Mouse (Mus musculus) stomach, embryonic 14.5 days (tissue): ENCODE data around the gene Pigf. TPM values are rescaled to one million over a fixed set of nuclear protein-coding genes. Genes with fewer than 3 reads are reported as not detected.
"Not testable (repeated sequence)": the region's sequence is repeated elsewhere in the genome, so short reads cannot be mapped to it uniquely, and the experiment has no call there.

Experiments used
- ATAC-seq: fragments of 200-750 bp; cut with Nextera tagmentation; 2 replicates; pipeline ENCODE4 v1.8.0; 2017; ENCODE audit warnings: low read depth, moderate TSS enrichment; ENCODE audit not compliant: insufficient number of reproducible peaks, insufficient read depth, low FRiP score
- H3K27ac ChIP-seq: fragments of 300-500 bp; sonication (generic); 2 replicates; pipeline ENCODE4 v1.5.1; 2014; ENCODE audit warnings: mild to moderate bottlenecking, low read length, moderate library complexity, mixed read lengths
- H3K27me3 ChIP-seq: fragments of 300-500 bp; sonication (generic); 2 replicates; pipeline ENCODE4 v1.6.1; 2014; ENCODE audit warnings: low read length, control low read depth, mixed read lengths; ENCODE audit not compliant: control insufficient read depth, insufficient read depth
- H3K36me3 ChIP-seq: fragments of 300-500 bp; sonication (generic); 2 replicates; pipeline ENCODE4 v1.6.1; 2014; ENCODE audit warnings: mild to moderate bottlenecking, control low read depth, low read length, moderate library complexity, mixed read lengths; ENCODE audit not compliant: control insufficient read depth, insufficient read depth
- H3K4me1 ChIP-seq: fragments of 300-500 bp; sonication (generic); 2 replicates; pipeline ENCODE4 v1.6.1; 2014; ENCODE audit warnings: low read length, control low read depth, mixed read lengths; ENCODE audit not compliant: control insufficient read depth, insufficient read depth
- H3K4me2 ChIP-seq: fragments of 300-500 bp; sonication (generic); replicated peaks from 2 replicates; pipeline ENCODE4 v1.6.1; 2014; ENCODE audit warnings: low read depth, low read length, control low read depth
- H3K4me3 ChIP-seq: fragments of 300-500 bp; sonication (generic); 2 replicates; pipeline ENCODE4 v1.5.1; 2014; ENCODE audit warnings: low read depth, low read length, control low read depth
- H3K9ac ChIP-seq: fragments of 300-500 bp; sonication (generic); replicated peaks from 2 replicates; pipeline ENCODE4 v1.6.1; 2014; ENCODE audit warnings: low read depth, mild to moderate bottlenecking, control low read depth, low read length, moderate library complexity, mixed read lengths
- H3K9me3 ChIP-seq: fragments of 300-500 bp; sonication (generic); 2 replicates; pipeline ENCODE4 v1.6.1; 2016; ENCODE audit warnings: low read depth, low read length, control low read depth; ENCODE audit not compliant: control insufficient read depth
- WGBS: fragments of 180-500 bp; shearing (Covaris S2); extraction: QIAGEN DNeasy Blood & Tissue Kit; methylation state at CpG from one replicate; pipeline ENCODE4 v1.1.7; 2014; 5-methylcytosine and 5-hydroxymethylcytosine counted together
- polyA plus RNA-seq: library from polyadenylated mRNA; unstranded; fragments of >200 nt; fragmentation: Nextera tagmentation; extraction: Ambion mirVana; gene quantifications from 2 replicates; pipeline ENCODE4 v1.2.1, GENCODE M21; 2014

Gene Pigf
- 46.4 and 47.4 TPM in 2 replicates for polyA plus RNA-seq

GRCm38 (mm10) chr17:87025269-87025949 lies at the start of gene Pigf, which contains the start of gene Cript:
TSS of gene Pigf (minus strand) at chr17:87025406.
TSS of gene Cript (plus strand) at chr17:87025550.
- H3K9ac ChIP-seq, result peak within 1 kb of the TSS; percentile 61
- no peaks in the 10 kb centered on the region for H3K9me3 ChIP-seq
- no peaks in the 10 kb centered on the region; the same call in 1 of the 2 replicates for H3K36me3 ChIP-seq
- H3K27me3 ChIP-seq, result no peaks in the 10 kb centered on the region
- H3K4me2 ChIP-seq, result peak within 1 kb of the TSS; percentile 95
- WGBS, result under 1% methylated on average over 43 of the region's 43 CpGs
- H3K4me3 ChIP-seq, result peak within 1 kb of the TSS; percentile 72
- peak; percentile 100 for ATAC-seq
- H3K4me1 ChIP-seq, result peaks cover 9% of the 10 kb centered on the region; the same call in 1 of the 2 replicates
- peak within 1 kb of the TSS; percentile 69; the same call in 1 of the 2 replicates for H3K27ac ChIP-seq

GRCm38 (mm10) chr17:87073470-87073869 lies 48.3 kb upstream of the Pigf start:
- ATAC-seq, result no peak
- no peak overlapping the region for H3K4me3 ChIP-seq

GRCm38 (mm10) chr17:87072766-87073440 lies 47.7 kb upstream of the Pigf start:
- Histone ChIP-seq H3K4me1 (no peaks in the 10 kb centered on the region), H3K27ac (no peak overlapping the region), H3K36me3 (no peaks in the 10 kb centered on the region), H3K9me3 (no peaks in the 10 kb centered on the region), H3K9ac (no peak overlapping the region), H3K4me2 (no peak overlapping the region), H3K4me3 (no peak overlapping the region), H3K27me3 (no peaks in the 10 kb centered on the region)
- ATAC-seq, result no peak
- 22% methylated on average over 5 of the region's 5 CpGs for WGBS

More at GRCm38 (mm10) chr17:87073470-87073869, 48.3 kb upstream of the Pigf start:
- Histone ChIP-seq H3K4me1 (no peaks in the 10 kb centered on the region), H3K9ac (no peak overlapping the region), H3K9me3 (no peaks in the 10 kb centered on the region), H3K36me3 (no peaks in the 10 kb centered on the region), H3K27ac (no peak overlapping the region), H3K27me3 (no peaks in the 10 kb centered on the region), H3K4me2 (no peak overlapping the region)

GRCm38 (mm10) chr17:87072183-87072582 lies 47.0 kb upstream of the Pigf start:
- not testable (repeated sequence) for H3K9me3 ChIP-seq, H3K4me1 ChIP-seq, H3K4me2 ChIP-seq, H3K27me3 ChIP-seq, H3K4me3 ChIP-seq, H3K9ac ChIP-seq, H3K36me3 ChIP-seq, H3K27ac ChIP-seq, ATAC-seq
- WGBS, result 89% methylated on average over 1 of the region's 1 CpGs

- Histone ChIP-seq H3K27me3 (no peaks in the 10 kb centered on the region), H3K9me3 (no peaks in the 10 kb centered on the region), H3K9ac (no peak overlapping the region), H3K36me3 (no peaks in the 10 kb centered on the region), H3K4me3 (no peak overlapping the region), H3K4me2 (no peak overlapping the region), H3K27ac (no peak overlapping the region), H3K4me1 (no peaks in the 10 kb centered on the region)
- 94% methylated on average over 4 of the region's 4 CpGs for WGBS
- ATAC-seq, result no peak
These were observed 43.8 kb upstream of the Pigf start for GRCm38 (mm10) chr17:87068997-87069396.

- H3K4me1 ChIP-seq, result no peaks in the 10 kb centered on the region
- 63% methylated on average over 6 of the region's 6 CpGs for WGBS
These were observed 38.8 kb upstream of the Pigf start for GRCm38 (mm10) chr17:87063969-87064368.

GRCm38 (mm10) chr17:87063461-87063860 lies 38.3 kb upstream of the Pigf start:
- H3K4me1 ChIP-seq, result no peaks in the 10 kb centered on the region
- H3K4me3 ChIP-seq, result no peak overlapping the region
- H3K9ac ChIP-seq, result no peak overlapping the region
- H3K36me3 ChIP-seq, result no peaks in the 10 kb centered on the region
- no peak overlapping the region for H3K4me2 ChIP-seq
- H3K27me3 ChIP-seq, result no peaks in the 10 kb centered on the region
- WGBS, result 31% methylated on average over 7 of the region's 7 CpGs
- no peaks in the 10 kb centered on the region for H3K9me3 ChIP-seq
- H3K27ac ChIP-seq, result no peak overlapping the region
- no peak for ATAC-seq

More at GRCm38 (mm10) chr17:87063969-87064368, 38.8 kb upstream of the Pigf start:
- Histone ChIP-seq H3K9me3 (no peaks in the 10 kb centered on the region), H3K27ac (no peak overlapping the region), H3K9ac (no peak overlapping the region), H3K4me3 (no peak overlapping the region), H3K27me3 (no peaks in the 10 kb centered on the region), H3K36me3 (no peaks in the 10 kb centered on the region), H3K4me2 (no peak overlapping the region)
- ATAC-seq, result no peak

- Histone ChIP-seq H3K4me1 (no peaks in the 10 kb centered on the region), H3K27me3 (no peaks in the 10 kb centered on the region), H3K27ac (no peak overlapping the region), H3K4me2 (no peak overlapping the region), H3K36me3 (no peaks in the 10 kb centered on the region), H3K9ac (no peak overlapping the region), H3K9me3 (no peaks in the 10 kb centered on the region), H3K4me3 (no peak overlapping the region)
- 90% methylated on average over 9 of the region's 9 CpGs for WGBS
- no peak for ATAC-seq
These were observed 37.4 kb upstream of the Pigf start for GRCm38 (mm10) chr17:87062639-87063038.
